Mouse (Mus musculus) lung, postnatal 0 days (tissue): ENCODE results near the gene Cd9. TPM values are rescaled to one million over a fixed set of nuclear protein-coding genes. Genes with fewer than 3 reads are reported as not detected.

Experiments used
- ATAC-seq: fragments of 200-750 bp; cut with Nextera tagmentation; 2 replicates; pipeline ENCODE4 v1.8.0; 2017; ENCODE audit warnings: moderate library complexity
- DNase-seq: peaks from one replicate; pipeline ENCODE4 v3.0.0-alpha.2; 2016; ENCODE audit warnings: low spot score
- H3K27ac ChIP-seq: fragments of 300-500 bp; sonication (generic); 2 replicates; pipeline ENCODE4 v1.5.1; 2014; ENCODE audit warnings: antibody characterized with exemption, mild to moderate bottlenecking, low read length, mixed read lengths
- H3K27me3 ChIP-seq: fragments of 300-500 bp; sonication (generic); replicated peaks from 2 replicates; pipeline ENCODE4 v1.6.1; 2014; ENCODE audit warnings: low read length, mixed read lengths; ENCODE audit not compliant: insufficient read depth
- H3K36me3 ChIP-seq: fragments of 300-500 bp; sonication (generic); 2 replicates; pipeline ENCODE4 v1.6.1; 2014; ENCODE audit warnings: low read length, mixed read lengths; ENCODE audit not compliant: insufficient read depth
- H3K4me1 ChIP-seq: fragments of 300-500 bp; sonication (generic); 2 replicates; pipeline ENCODE4 v1.6.1; 2014; ENCODE audit warnings: antibody characterized with exemption, low read depth, low read length, mixed read lengths; ENCODE audit not compliant: insufficient read depth
- H3K4me2 ChIP-seq: fragments of 300-500 bp; sonication (generic); replicated peaks from 2 replicates; pipeline ENCODE4 v1.6.1; 2014; ENCODE audit warnings: low read depth, mild to moderate bottlenecking, low read length, moderate library complexity, mixed read lengths
- H3K4me3 ChIP-seq: fragments of 300-500 bp; sonication (generic); 2 replicates; pipeline ENCODE4 v1.5.1; 2014; ENCODE audit warnings: low read depth, low read length
- H3K9ac ChIP-seq: fragments of 300-500 bp; sonication (generic); replicated peaks from 2 replicates; pipeline ENCODE4 v1.6.1; 2014; ENCODE audit warnings: low read depth, mild to moderate bottlenecking
- H3K9me3 ChIP-seq: fragments of 300-500 bp; sonication (generic); 2 replicates; pipeline ENCODE4 v1.6.1; 2016; ENCODE audit warnings: low read length, mixed read lengths
- CTCF ChIP-seq: IDR thresholded peaks from 2 replicates; pipeline ENCODE4 v1.5.1; 2016; ENCODE audit warnings: antibody characterized with exemption, mild to moderate bottlenecking
- EP300 ChIP-seq: IDR thresholded peaks from 2 replicates; pipeline ENCODE4 v1.6.1; 2016; ENCODE audit warnings: antibody characterized with exemption, mild to moderate bottlenecking, control low read depth
- WGBS: fragments of 180-500 bp; shearing (Covaris S2); extraction: QIAGEN DNeasy Blood & Tissue Kit; methylation state at CpG from one replicate; pipeline ENCODE4 v1.1.7; 2014; 5-methylcytosine and 5-hydroxymethylcytosine counted together
- polyA plus RNA-seq: library from polyadenylated mRNA; unstranded; fragments of >200 nt; fragmentation: Nextera tagmentation; extraction: Ambion mirVana; gene quantifications from 2 replicates; pipeline ENCODE4 v1.2.1, GENCODE M21; 2015

Gene Cd9
- polyA plus RNA-seq, 1 experiment from 2014 or later: 962 TPM

GRCm38 (mm10) chr6:125459903-125460302 is 34.7 kb downstream of the Cd9 start:
- Histone ChIP-seq H3K4me1 (no peaks in the 10 kb centered on the region), H3K4me3 (no peak overlapping the region), H3K4me2 (no peak overlapping the region), H3K9ac (no peak overlapping the region), H3K27me3 (no peaks in the 10 kb centered on the region), H3K9me3 (no peaks in the 10 kb centered on the region), H3K36me3 (peaks cover 15% of the 10 kb centered on the region), H3K27ac (no peak overlapping the region)
- TF ChIP-seq CTCF (no peak), EP300 (no peak)
- 84% methylated on average over 5 of the region's 5 CpGs for WGBS
- DNase-seq (no peak), ATAC-seq (no peak)

DNA sequence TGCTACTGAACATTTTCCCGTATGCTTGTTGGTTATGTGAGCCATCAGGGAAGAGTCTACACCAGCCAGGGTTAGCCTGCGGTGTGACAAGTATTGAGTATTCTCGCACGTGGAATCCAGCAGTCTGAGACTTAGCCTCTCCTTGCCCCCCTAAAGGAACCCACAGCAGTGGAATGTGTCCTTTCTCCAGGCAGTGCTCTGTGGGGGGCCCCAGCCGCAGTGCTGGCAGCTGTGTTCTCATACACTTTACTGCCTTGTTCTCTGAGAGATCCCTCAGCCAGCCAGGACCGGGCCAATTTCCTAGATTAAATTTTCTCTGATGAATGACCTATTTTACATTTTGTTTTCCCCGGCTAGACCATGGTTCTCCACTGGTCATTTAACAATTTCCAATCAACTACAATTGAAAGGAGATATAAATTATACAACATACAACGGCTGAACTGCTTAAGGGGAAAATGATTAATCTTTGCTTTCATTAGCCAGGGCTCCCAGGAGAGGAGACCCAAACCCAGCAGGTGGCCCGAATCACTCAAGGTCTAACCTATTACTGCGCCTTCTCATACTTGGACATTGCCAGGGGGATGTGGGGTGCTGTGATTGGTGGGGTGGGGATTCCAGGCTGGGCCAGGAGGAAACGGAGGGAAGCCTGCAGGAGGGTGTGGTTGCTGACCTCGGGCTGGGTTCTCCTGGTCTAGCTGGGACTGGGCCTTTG is 38.6 kb downstream of the Cd9 start:
- H3K9ac ChIP-seq: no peak overlapping the region
- no peak overlapping the region for H3K4me2 ChIP-seq
- no peak for ATAC-seq
- no peak for DNase-seq
- no peak overlapping the region for H3K4me3 ChIP-seq
- TF ChIP-seq CTCF: no peak
- no peak for TF ChIP-seq EP300
- no peak overlapping the region for H3K27ac ChIP-seq
- H3K36me3 ChIP-seq: peaks cover 9% of the 10 kb centered on the region
- H3K4me1 ChIP-seq: no peaks in the 10 kb centered on the region
- 46% methylated on average over 12 of the region's 12 CpGs for WGBS
- no peaks in the 10 kb centered on the region for H3K9me3 ChIP-seq
- H3K27me3 ChIP-seq: no peaks in the 10 kb centered on the region

DNA sequence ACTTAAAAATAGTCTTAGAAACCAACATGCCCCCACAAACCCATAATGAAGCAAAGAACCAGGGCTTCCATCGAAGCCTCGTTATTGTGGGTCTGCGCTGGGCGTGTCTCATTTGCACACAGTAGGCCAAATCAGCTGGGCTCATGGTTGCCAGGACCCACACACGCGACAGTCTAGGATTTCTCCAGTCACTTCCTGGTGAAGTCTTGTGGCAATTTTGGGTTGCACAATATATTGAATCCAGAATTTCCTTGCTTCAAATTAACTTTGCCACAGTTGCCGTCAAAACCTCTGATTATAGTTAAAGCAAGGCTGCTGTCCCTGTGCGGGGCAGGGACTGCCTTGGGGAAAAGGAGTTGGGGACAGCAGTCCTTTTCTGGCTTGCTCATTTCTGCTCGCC is 39.9 kb downstream of the Cd9 start:
- ATAC-seq (no peak), DNase-seq (no peak)
- H3K4me3 ChIP-seq: no peak overlapping the region
- H3K4me1 ChIP-seq: no peaks in the 10 kb centered on the region
- H3K9ac ChIP-seq: no peak overlapping the region
- no peaks in the 10 kb centered on the region for H3K27me3 ChIP-seq
- 80% methylated on average over 9 of the region's 9 CpGs for WGBS
- H3K4me2 ChIP-seq: no peak overlapping the region
- H3K36me3 ChIP-seq: peaks cover 7% of the 10 kb centered on the region
- no peak overlapping the region for H3K27ac ChIP-seq
- TF ChIP-seq EP300 (no peak), CTCF (no peak)
- no peaks in the 10 kb centered on the region for H3K9me3 ChIP-seq

DNA sequence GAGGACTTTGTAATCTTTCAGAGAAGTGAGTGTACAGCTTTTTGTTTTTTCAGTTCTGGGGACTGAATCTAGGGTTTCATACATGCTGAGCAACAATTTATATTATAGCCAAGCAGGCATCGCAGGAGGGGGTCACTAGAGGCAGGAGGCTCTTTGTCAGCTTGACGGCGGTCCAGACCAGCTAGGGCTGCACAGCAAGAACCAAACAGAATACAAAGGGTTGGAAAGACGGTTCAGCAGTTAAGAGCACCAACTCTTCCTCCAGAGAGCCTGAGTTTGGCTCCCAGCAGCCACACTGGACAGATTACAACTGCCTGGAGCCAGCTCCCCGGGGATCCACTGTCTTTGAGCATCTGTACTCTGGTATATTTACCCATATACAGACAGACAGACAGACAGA is 40.3 kb downstream of the Cd9 start:
- DNase-seq: no peak
- ATAC-seq: no peak
- H3K36me3 ChIP-seq: peaks cover 3% of the 10 kb centered on the region
- no peak overlapping the region for H3K4me3 ChIP-seq
- WGBS: 66% methylated on average over 5 of the region's 5 CpGs
- H3K27me3 ChIP-seq: no peaks in the 10 kb centered on the region
- no peak for TF ChIP-seq EP300
- no peak for TF ChIP-seq CTCF
- H3K9me3 ChIP-seq: no peaks in the 10 kb centered on the region
- H3K4me1 ChIP-seq: no peaks in the 10 kb centered on the region
- no peak overlapping the region for H3K9ac ChIP-seq
- no peak overlapping the region for H3K4me2 ChIP-seq
- H3K27ac ChIP-seq: no peak overlapping the region

GRCm38 (mm10) chr6:125447660-125448059 is 46.9 kb downstream of the Cd9 start:
- Histone ChIP-seq H3K4me3 (no peak overlapping the region), H3K9ac (no peak overlapping the region), H3K27ac (no peak overlapping the region), H3K27me3 (no peaks in the 10 kb centered on the region), H3K4me2 (no peak overlapping the region), H3K9me3 (no peaks in the 10 kb centered on the region), H3K36me3 (no peaks in the 10 kb centered on the region), H3K4me1 (no peaks in the 10 kb centered on the region)
- TF ChIP-seq EP300 (no peak), CTCF (no peak)
- DNase-seq: no peak
- WGBS: 84% methylated on average over 2 of the region's 2 CpGs
- no peak for ATAC-seq

- Histone ChIP-seq H3K27me3 (no peaks in the 10 kb centered on the region), H3K36me3 (no peaks in the 10 kb centered on the region), H3K4me2 (no peak overlapping the region), H3K27ac (no peak overlapping the region), H3K4me1 (no peaks in the 10 kb centered on the region), H3K9ac (no peak overlapping the region), H3K4me3 (no peak overlapping the region), H3K9me3 (no peaks in the 10 kb centered on the region)
- peak; percentile 33; the same call in 1 of the 2 replicates for ATAC-seq
- TF ChIP-seq EP300 (no peak), CTCF (no peak)
- DNase-seq: peak; percentile 57
- WGBS: 43% methylated on average over 4 of the region's 4 CpGs
Measured at GRCm38 (mm10) chr6:125447205-125447604, 47.4 kb downstream of the Cd9 start.

DNA sequence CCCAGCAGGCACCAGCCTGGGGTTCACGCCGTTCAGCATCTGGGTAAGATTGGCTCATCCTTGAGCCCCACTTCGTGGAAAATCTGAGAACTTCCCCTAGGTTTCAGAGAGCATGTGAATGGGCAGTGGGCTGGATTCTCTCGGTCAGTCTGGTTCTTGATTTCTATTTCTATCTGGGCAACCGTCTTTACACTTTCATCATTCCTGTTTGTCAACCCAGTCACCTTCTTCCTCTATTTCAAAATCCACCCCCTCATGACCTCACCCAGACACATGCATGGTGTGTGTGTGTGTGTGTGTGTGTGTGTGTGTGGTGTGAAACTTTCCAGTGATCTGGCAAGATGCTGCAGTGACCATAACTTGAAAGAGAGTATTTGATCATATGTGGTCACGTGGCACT is 49.2 kb downstream of the Cd9 start:
- Histone ChIP-seq H3K4me1 (no peaks in the 10 kb centered on the region), H3K4me2 (no peak overlapping the region), H3K9ac (no peak overlapping the region), H3K36me3 (no peaks in the 10 kb centered on the region), H3K27me3 (no peaks in the 10 kb centered on the region), H3K9me3 (no peaks in the 10 kb centered on the region), H3K4me3 (no peak overlapping the region), H3K27ac (no peak overlapping the region)
- no peak for TF ChIP-seq CTCF
- TF ChIP-seq EP300: peak; percentile 36
- WGBS: 73% methylated on average over 6 of the region's 6 CpGs
- DNase-seq: peak; percentile 58
- ATAC-seq: no peak
